Mouse (Mus musculus) gastrocnemius, postnatal 10 days (tissue): ENCODE measurements around the gene Rara. TPM values are rescaled to one million over a fixed set of nuclear protein-coding genes. Genes with fewer than 3 reads are reported as not detected.
"Not testable (repeated sequence)": the region's sequence is repeated elsewhere in the genome, so short reads cannot be mapped to it uniquely, and the experiment has no call there.

Experiments
- DNase-seq: peaks from one replicate; pipeline ENCODE4 v3.0.0; 2021; ENCODE audit warnings: mixed read lengths
- total RNA-seq, 2 experiments: library from RNA; stranded (reverse); gene quantifications; 2 replicates each; pipeline ENCODE4 v1.2.3; 2021

Rara gene
- total RNA-seq, 2 experiments from 2014 or later, result 22.6 to 31.5 TPM

DNA sequence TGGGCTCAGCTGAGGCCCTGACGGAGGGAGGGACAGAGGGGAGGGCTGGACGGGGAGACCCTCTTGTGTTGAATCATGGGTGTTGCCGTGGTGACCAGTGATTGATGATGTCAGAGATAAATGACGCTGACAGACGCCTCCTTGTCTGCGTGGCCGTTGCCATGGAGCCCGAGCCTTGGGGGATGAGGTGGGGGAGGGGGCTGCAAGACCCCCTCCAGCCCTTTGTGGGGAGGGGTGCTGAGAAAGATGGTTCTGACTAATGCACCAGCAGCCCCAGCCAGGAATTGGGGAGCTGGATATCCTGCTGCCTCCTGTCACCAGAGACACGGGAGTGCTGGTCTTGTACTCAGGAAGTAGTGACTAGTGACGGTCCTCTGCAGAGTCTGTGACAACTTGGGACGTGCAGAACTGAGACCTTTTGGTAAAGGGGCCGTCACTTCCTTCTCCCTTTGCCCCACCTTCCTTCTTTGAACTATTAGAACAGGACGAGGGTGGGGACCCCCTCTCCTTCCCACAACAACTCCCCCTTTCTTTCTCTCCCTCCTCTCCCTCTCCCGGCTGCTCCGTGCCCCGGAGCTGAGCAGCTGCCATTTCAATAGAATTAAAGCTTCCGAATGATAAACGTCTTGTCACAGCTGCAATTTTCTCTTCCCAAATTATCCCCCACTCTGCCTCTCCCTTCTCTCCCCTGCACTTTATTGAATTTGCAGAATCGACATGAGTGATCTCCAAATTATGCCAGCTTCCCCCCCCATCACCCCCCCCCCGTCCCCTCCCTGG, 41.3 kb downstream of the Rara start:
- DNase-seq, result peak; percentile 7

DNA sequence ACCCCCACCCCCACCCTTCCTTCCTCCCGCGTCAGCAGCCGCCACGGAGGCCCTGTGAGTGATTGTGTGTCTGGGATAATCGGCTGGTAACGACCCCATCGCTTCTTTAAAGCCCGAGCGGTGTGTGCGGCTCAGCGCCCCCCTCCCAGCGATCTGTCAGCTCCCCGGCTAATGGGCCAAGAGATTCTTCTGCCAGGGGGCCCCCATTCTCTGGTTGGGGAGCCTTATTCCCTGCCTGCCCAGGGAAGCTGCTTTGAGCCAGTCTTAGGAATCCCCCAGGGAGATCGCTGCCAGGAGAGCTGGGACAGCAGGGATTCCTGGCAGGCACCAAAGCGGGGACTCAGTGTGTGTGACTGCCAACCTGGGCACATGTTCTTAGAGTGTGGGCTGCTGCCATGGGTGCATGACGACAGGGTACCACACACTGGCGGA, 41.9 kb downstream of the Rara start:
- peak; percentile 28 for DNase-seq

DNA sequence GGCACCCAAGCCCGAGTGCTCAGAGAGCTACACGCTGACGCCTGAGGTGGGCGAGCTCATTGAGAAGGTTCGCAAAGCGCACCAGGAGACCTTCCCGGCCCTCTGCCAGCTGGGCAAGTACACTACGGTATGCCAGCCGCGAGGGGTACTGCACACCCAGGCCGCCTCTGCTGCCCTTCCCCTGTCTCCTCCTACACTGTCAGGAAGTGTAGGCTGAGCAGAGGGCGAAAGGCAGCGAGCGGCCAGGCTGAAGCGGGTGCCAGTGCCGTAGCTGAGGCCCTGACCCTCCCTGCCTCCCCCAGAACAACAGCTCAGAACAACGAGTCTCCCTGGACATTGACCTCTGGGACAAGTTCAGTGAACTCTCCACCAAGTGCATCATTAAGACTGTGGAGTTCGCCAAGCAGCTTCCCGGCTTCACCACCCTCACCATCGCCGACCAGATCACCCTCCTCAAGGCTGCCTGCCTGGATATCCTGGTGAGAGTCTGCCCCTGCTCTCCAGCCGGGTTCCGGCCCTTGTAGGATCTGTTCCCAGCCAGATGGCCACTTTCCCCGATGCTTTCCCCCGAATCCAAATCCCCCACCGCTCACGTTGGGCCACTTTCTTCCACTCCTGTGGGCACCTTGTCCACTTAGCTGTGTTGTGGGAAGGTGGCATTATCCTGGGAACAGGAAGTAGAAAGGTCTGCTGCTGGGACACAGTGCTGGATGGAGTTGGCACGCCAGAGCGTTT, 42.7 kb downstream of the Rara start:
- peak; percentile 26 for DNase-seq

DNA sequence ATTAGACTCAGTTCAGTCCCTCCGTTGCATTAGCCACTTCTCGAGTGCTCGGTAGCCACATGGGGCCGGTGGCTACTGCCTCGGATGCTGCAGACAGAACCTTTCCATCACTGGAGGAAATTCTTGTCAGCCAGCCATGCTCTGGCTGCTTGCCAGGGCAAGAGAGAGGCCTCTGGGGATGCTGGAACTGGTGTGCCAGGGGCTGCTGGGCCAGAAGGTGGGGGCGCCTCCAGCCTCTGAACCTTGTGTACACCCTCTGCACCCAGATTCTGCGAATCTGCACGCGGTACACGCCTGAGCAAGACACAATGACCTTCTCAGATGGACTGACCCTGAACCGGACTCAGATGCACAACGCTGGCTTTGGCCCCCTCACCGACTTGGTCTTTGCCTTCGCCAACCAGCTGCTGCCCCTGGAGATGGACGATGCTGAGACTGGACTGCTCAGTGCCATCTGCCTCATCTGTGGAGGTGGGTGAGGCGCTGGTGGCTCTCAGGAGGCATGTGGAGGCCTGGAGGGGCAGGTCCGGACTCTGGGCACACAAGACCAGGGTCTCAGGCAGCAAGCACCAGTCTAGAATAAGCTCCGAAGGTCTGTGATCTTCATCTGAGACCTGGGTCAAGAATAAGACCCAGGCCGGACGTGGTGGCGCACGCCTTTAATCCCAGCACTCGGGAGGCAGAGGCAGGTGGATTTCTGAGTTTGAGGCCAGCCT, 43.9 kb downstream of the Rara start:
- DNase-seq, result peak; percentile 71

DNA sequence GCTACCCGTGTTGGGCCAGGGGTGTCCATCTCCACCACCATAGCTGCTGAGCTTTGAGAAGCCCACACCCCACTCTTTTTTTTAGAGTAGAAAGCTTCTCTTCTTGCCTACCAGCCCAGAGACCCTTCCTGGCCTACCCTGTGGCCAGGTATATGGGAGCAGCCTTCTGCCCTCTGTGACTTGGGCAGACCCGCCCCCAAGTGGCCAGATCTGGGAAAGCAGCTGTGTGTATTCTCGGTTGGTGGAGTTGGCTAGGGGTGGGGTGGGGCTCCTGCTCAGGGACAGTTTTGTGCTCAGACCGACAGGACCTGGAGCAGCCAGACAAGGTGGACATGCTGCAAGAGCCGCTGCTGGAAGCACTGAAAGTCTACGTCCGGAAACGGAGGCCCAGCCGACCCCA, 44.6 kb downstream of the Rara start:
- DNase-seq, result peak; percentile 87

DNA sequence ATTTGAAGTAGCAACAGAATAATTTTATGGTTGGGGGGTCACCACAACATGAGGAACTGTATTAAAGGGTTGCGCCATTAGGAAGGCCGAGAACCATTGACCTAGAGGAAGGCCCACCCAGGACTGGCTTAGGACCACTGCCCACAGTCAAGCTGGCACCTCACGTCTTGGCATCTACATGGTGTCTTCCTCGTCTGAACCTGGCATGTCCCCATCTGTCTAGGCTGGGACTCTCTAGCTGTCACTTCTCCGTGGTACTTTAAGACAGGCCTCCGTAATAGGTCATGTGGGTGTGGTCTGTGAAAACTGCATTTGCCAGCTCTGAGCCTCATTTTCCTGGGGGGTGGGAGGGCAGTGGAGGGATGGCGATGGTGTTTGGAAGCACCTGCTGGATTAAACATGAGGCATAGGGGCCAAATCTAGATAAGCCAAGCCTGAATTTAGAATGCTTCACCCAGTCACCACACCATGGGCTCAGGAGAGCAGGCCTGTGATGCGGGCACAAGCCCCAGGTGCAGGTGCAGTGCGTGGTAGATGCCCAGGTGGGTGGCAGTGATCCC, 45.3 kb downstream of the Rara start:
- DNase-seq, result no peak

DNA sequence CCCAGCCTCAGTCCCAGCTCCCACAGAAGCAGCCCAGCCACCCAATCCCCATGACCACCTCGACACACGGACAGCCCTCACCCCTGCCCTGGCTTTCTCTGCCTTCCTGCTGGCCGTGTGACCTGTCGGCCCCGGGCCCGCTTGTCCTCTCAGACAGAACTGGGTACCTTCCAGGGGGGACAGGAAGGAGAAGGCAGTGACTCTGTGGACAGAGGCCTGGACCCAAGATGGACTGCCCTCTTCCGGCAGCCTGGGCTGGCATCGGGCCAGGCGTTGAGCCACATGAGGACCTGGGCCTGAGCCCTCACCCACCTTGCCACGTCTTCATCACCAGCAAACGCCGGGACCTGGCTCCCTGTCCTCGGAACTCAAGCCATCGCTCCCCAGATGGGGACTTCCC, 46.0 kb downstream of the Rara start:
- peak; percentile 56 for DNase-seq

DNA sequence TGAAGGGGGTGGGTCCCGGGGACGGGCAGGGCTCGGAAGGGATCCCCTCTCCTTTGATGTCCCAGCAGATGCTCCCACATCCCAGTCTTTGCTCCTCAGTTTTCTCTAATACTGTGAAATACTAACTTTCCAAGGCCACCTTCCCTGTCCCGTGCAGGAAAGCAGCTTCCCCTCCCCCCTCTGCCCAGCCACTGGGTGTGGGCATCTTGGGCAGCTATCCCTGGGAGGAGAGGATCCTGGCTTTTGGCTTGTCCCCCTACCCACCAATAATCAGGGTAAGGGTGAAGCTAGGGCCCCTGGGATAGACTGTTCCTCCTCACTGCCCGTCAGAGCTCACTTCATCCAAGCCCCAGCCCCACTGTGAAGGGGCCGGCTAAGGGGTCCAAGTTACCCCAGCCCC, 46.6 kb downstream of the Rara start:
- DNase-seq, result no peak

DNA sequence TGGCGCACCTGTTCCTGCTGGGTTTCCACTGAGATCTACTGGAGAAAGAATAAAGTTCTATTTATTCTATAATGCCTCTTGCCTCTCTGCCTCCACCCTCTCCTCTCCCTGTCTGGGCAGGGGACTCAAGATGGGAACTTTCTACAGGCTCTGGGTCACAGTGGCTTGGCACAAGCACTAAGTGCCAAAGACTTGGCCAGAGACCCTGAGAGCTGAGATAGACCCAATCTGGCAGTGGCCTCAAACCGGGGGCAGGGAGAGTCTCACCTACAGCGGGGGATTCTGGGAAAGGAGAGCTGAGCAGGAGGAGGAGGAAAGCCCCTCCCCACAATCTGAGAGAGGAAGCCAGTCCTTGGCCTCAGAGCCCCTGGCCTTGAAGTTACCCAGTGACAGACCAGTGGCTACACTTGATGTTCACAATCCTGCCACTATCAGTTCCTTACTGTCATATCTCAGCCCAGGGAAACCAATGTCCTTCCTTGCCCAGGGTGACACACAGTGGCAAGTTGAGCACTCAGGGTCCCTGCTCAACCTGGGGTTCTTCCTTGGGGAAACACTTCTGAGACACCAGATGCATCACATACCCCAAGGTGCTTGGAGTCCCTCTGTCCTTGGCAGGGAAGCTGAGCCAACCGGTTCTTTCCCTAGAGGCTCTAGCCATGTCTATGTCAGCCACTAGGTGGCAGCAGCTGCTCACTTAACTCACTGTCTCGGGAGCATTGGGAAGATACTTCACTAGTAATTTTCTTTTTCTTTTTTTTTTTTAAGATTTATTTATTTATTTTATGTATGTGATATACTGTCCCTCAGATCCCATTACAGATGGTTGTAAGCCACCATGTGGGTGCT, 47.5 kb downstream of the Rara start:
- peak; percentile 70 for DNase-seq

DNA sequence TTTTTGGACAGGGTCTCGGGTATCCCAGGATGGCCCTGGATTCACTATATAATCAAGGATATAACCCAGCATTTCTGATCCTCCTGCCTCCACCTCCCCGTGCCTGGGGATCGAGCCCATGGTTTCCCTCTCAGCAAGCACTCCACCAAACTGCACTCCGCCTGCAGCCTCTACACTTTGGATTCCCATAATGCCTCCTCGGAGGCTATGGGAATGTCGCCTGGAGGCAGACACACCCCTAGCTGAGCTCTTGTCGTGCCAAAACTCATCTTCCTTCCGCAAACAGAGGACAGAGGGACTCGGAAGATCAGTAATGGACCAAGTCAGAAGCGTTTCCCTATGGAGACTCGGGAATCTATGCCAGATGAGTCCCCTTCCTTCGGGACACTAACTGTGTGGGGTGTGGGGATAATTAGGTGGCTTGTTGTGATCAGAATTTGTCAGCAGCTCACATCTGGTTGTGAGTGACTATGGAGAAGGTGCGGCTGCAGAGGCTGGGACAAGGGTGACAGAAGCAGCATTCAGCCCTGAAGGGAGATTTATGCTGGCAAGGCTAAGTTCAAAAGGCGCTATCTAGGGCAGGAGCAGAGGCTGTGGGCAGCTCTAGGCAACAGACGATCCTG, 51.0 kb downstream of the Rara start:
- DNase-seq, result no peak

DNA sequence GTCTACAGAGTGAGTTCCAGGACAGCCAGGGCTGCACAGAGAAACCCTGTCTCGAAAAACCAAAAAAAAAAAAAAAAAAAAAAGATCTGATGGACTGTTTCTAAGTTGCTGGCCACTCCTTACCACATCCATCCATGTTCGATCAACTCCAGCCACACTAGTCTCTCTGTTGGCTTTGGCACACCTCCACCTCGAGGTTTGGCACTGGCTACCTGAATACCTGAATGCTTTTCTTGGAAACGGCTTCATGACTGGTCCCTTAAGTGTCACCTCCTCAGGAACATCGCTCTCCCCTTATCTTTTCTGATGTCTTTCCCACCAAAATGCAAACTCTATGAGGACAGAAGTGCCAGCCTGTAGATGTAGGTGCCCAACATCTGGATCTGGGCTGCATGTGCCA, 51.7 kb downstream of the Rara start:
- no peak for DNase-seq

DNA sequence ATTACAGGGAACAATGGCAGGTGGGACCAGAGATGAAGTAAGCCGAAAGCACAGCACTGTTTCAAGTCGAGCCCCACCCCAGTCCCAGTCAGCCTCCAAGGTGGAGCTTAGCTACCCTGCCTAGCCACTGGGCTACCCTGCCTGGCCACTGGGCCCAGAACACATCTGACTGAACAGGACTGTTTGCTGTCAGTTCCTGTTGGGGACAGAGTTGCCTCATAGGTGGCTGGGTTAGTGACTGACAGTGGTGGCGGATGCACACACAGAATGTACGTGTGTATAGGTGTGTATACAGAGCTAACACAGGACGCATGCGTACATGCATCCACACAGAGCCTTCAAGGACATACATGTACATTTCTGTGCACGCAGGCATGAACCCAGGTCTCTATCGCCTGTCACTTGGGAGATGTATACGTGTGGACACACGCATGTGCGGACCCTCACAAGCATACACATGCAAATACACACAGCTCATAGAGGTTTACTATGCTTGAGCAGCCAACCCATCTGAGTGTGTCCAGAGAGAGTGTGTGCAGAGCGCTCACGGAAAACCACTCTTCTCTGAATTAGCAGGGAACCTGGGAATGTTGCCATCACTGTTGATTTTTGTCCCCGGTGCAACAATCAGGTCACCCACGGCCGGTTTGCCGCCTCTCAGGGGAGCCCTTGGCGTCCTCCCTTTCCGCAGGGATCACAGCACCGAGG, 53.8 kb downstream of the Rara start:
- no peak for DNase-seq

DNA sequence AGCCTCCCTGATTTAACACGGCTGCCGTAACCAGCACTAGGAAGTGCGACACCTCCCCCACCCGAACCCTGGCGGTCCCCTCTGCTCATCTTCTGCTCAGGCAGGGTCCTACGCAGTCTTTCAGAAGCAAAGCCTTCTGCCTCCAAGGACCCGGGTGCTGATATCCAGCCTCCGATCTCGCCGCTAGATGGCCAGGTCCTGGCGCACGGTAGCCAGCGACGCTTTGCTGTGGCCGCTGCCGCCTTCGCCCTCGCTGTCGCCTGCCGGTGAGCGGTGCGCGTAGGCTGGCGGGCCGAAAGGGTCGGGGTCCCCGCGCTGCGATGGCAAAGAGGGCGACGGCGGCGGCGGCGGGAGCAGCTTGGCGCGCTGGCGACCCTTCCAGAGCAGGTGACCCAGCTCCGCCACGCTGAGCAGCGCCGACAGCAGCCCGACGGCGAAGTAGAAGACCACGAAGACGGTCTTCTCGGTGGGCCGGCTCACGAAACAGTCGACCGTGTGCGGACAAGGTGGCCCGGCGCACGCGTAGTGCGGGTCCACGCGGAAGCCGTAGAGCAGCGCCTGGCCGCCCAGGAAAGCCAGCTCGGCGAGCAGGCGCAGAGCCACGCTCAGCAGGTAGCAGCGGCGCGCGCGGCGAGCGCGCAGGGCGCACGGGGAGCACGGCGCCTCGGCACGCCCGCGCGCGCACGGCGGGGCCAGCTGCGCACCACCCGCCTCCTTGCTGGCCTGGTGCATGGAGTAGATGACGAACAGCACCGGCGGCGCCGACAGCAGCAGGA, 54.6 kb downstream of the Rara start:
- peak; percentile 77 for DNase-seq

DNA sequence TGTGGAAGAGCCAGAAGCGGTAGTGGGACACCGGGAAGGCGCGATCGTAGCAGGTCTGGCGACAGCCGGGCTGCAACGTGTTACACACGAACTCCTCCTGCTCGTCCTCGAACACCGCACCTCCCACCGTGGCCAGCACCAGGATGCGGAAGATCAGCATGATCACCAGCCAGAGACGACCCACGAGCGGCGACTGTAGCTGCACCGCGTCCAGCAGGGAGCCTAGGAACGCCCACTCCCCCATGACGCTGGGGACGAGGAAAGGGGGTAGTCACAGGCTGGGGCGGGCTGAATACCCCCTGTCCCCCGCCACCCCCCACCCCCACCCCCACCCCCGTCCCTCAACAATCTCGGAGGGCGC, 55.1 kb downstream of the Rara start, which contains the start of gene Gjd3:
Gene Gjd3 (minus strand): TSS at position 244 of the 361 bp plus-strand sequence.
- DNase-seq, result no peak

DNA sequence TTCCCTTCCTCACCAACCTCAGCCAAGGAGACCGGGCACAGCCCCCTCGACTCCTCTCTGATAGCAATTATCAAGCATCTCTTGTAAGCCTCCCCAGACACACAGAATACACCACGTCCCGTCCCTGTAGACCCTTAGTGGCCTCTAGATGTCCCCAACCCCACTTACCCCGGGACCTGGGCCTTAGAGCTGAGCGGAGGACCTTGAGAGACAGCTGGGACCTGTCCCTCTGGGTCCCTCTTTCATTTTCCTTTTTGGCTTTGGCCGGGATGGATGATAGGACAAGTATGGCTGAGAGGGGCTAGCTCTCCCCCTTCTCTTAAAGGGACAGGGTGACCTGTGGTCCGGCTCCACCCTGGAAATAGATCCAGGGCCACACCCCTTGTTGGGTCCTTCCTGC, 55.9 kb downstream of the Rara start:
- DNase-seq, result no peak

DNA sequence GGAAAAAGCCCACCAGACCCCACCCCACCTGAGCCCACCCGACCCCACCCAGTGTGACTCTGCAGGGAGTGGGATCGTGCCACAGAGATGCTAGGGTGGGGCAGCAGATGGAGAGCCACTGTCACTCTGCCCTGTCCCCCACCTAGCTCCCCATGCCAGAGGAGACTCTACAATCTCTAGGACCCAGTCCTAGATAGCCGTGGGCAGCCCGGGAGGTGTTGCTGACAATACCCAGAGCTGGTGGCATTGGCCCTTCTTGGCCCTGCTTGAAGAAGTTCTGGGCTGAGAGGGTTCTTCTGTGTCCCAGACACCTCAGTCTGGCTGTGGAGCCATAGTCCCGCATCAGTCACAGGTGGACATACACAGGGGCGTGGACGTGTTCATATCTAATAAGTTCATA, 57.9 kb downstream of the Rara start:
- no peak for DNase-seq

DNA sequence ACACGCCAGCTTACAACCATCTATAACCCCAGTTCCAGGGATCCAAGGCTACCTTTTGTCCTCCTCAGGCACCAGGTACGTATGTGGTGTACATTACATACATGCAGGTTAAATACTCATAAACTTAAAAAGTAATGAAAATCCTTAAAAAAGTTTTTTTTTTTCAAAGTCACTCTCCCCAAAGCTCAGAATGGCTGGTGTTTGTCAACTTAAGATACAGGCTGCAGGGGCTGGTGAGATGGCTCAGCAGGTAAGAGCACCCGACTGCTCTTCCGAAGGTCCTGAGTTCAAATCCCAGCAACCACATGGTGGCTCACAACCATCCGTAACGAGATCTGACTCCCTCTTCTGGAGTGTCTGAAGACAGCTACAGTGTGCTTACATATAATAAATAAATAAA, 60.6 kb downstream of the Rara start:
- DNase-seq, result not testable (repeated sequence)

DNA sequence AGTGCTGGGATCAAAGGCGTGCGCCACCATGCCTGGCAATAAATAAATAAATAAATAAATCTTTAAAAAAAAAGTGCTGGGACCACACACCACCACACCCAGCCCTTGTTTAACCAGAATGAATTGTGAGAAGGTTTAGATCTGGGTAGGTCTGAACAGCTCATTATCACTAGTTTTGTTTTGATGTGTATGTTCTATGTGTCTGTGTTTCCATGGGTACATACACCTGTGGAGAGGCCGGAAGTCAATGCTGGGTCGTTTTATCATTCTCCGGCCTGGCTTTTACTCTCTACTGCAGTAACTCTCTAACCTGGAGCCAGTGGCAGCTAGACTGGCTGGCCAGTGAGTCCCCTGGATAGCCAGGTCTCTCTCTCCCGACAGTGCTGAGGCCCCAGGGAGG, 63.2 kb downstream of the Rara start:
- DNase-seq, result no peak

DNA sequence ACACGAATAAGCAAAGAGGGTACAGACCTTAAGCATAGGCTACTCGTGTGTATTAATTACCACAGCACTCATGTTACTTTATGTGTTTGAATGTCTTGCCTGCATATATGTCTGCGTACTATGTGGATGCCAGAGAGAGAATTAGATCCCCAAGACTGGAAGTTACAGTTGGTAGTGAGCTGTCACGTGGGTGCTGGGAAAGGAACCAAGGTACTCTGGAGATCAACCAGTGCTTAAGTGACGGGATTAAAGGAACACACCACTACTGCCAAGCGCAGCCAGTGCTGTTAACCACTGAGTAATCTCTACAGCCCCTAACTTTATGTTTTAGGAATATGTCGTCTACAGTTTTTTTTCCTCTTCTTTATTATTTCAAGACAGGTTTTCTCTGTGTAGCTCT, 68.4 kb downstream of the Rara start:
- no peak for DNase-seq

DNA sequence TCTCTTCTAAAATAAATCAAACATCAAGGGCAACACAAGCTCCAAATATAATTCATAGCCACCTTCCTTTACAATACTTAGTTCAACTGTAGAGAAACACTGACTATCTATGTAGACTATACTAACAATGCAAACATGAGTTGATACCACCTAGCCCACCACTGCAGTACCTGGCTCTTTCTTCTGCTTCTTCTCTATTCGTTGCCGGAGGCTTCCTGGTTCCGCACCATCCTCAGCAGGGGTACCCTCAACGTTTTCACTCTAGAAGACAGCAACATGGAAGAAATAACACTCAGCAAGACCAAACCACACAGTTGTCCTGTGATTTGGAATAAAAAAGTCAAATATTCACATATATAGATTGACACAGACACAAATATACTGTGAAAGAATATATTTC, 70.0 kb downstream of the Rara start:
- DNase-seq, result no peak
